Mouse (Mus musculus): ENCODE results near the gene Atp5s.

Atp5s gene

DNA sequence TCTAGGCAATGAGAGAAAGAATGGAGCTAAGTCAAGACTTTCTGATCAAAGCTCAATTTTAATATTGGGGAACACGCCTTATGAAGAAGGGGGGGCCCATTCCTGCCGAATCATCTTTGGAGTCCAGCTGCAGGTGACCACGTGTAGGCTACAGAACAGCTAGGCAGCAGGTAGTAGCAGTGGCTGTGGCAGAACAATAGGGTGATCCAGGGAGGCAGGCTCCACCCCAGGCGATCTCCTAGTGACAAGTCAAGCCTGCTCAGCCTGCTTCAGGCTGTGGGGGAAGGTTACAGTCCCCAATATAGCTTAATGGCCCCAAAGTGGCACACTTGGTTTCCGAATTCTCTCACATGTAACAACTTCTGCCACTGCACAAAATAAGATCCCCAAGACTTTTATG is 7.5 kb downstream of the Atp5s start:
- CTCF ChIA-PET, result no interaction called here

DNA sequence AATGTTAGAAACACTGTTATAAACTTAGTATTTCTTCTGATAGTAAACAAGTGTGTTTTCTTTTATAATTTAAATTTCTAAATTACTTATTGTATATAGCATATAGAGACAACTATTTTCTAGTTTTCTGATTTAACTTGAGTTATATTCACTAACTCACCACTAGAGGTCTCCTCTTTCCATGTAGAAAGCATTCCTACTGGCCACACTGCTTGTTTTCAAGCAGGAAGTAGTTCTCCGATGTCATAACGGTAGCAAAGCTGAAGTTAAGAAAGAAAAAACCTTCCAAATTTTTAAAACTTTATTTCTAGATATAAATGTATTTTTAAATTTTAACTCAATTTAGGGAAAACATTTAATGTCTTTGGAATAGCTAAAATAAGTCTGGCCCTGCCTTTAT is 8.8 kb downstream of the Atp5s start:
- CTCF ChIA-PET, result interaction anchor here (0.5 to 0.7 kb wide), 2 partner anchors 47 to 112 kb away, joined by 3 to 10 read pairs; no protein-coding TSS in a partner anchor

DNA sequence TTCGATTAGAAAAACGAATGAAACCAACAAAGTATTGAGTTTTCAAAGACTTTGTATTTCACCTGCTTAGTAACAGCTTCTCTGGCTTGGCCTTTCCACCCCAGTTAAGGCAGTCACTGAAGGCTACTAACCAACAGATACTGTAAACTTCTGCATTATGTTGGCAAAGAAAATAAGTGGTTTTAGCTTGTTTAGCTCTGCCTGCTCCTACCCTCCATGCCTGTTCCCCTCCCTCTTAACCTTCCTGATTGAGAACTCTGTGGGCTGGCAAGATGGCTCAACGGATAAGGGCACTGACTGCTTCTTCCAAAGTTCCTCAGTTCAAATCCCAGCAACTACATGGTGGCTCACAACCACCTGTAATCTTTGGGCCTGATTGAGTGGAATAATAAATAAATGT is 9.2 kb downstream of the Atp5s start:
- CTCF ChIA-PET, result interaction anchor here (0.5 to 0.7 kb wide), 2 partner anchors 47 to 111 kb away, joined by 3 to 10 read pairs; no protein-coding TSS in a partner anchor

DNA sequence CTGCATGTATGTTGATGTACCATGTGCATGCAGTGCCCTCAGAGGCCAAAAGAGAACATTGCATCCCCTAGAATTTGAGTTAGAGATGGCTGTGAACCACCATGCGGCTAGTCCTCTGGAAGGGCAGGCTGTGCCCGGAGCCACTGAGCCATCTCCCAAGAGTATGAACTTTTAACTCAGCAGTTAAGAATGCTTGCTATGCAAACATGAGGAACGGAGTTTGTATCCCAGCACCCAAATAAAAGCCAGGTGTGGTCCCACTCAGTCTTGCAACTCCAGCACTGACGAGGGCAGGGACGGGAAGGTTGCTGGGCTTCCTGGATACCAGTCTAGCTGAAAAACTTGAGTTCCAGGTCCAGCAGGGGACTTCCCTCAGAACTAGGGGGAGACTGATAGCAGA is 17.2 kb downstream of the Atp5s start:
- CTCF ChIA-PET, result no interaction called here

DNA sequence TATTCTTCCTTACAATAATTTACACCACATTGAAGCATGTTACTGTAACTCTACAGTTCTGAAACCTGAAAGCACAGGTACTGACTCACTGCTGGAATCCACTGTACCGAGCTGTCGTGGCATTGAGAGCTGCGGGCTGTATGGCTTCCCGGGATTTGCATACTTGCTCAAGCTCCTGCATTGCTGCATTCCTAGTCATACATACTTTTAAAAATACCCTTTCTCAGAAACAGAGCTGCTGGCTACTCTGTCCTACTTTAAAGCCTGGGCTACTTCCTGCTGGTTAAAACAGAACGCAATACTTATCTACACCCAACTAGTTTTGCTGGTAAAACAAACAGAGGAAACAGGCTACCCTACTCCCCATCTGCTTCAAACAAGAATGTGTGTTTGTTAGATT is 19.4 kb downstream of the Atp5s start:
- CTCF ChIA-PET, result no interaction called here

DNA sequence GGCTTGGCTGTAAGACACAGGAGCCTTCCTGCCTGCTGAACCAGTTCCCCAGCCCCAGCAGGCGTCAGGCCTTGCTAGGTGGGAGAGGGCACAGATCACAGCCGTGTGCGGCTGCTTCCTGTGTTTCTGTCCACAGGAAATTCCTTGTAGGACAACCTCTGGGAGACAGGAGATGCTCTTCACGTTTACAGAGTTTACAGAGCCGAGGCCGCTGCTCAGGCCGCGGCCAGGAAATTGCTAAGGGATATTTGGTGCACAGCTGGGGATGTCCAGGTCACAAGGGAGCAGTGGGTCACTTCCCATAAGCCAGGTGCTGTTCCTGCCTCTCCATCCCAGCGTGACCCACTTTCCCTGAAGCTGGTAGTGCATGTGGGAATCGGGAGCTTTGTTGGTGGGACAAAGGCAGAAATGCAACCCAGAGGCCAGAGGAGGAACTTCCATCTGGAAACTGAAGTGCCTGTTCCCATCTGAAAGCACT is 27.2 kb downstream of the Atp5s start:
- CTCF ChIA-PET, result no interaction called here

DNA sequence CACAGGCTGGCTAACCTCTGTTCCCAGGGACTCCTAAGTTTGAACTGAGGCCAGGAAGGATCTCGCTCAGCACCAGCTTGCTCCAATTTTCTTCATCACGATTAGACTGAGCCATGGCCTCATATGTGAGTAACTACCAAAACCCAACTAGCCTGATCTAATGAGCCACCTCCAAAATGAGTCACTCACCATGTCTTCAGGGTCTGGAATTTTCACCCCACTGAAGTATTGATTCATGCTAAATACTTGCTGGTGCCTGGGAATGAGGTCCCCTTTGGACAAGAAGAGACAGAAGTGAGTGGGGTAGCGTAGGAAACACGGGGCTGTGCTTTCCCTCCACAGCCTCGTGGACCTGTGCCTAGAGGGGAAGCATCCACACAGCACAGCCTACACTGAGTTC is 29.2 kb downstream of the Atp5s start:
- CTCF ChIA-PET, result interaction anchor here (0.7 kb wide), 1 partner anchor 382 kb away, joined by 3 read pairs; no protein-coding TSS in a partner anchor

DNA sequence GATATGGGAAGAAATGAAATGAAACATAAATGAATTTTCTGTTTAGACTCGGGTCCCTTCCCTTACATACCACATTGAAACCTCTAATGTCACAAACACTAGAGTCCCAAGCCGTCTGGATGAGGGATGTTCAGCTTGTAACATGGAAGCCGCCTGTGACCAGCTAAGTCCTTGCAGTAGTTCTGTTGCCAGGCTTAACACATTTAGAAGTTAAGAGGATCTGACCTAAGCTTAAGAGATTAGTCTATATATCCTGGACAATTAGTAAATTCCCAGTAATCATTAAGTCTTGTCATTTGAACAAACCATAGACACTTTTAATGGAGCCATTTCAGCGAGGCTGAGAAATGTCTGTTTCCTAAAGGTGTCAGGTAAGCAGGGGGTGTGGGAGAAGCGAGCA is 31.3 kb downstream of the Atp5s start:
- CTCF ChIA-PET, result no interaction called here

DNA sequence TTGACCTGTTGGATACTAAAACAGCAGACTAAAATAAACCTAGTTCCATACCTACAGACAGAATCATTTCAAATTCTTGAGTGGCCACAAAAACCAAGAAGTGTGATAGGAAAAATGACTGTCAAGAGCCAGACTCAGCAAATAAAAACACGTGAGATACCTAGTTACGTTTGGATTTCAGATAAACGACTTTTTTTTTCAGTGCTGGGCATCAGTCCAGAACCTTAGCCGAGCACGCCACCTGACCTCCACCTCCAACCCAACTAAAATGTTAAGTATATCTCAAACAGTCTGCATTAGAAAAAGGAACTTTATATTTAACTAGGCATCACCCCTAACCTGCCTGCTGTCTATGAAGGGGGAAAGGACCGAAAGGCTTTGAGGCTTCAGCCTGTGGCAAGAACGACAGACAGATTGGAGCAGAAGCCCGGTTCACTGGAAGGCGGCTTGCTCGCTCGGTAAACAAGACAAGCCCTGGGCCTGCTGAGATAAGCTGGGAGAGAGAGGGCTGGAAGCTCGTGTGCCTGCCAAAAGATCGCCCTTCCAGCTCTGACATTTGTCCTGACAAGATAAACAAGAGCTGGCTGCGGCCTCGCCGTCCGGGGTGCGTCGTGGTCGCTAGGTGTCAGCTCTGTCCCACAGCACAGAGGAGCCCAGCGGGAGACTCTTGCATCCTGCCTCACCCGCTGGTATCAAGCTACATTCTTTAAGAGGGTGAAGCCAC is 32.8 kb downstream of the Atp5s start:
- CTCF ChIA-PET, result interaction anchor here (1.1 to 1.2 kb wide), 2 partner anchors 31 to 76 kb away, joined by 3 to 5 read pairs; no protein-coding TSS in a partner anchor

DNA sequence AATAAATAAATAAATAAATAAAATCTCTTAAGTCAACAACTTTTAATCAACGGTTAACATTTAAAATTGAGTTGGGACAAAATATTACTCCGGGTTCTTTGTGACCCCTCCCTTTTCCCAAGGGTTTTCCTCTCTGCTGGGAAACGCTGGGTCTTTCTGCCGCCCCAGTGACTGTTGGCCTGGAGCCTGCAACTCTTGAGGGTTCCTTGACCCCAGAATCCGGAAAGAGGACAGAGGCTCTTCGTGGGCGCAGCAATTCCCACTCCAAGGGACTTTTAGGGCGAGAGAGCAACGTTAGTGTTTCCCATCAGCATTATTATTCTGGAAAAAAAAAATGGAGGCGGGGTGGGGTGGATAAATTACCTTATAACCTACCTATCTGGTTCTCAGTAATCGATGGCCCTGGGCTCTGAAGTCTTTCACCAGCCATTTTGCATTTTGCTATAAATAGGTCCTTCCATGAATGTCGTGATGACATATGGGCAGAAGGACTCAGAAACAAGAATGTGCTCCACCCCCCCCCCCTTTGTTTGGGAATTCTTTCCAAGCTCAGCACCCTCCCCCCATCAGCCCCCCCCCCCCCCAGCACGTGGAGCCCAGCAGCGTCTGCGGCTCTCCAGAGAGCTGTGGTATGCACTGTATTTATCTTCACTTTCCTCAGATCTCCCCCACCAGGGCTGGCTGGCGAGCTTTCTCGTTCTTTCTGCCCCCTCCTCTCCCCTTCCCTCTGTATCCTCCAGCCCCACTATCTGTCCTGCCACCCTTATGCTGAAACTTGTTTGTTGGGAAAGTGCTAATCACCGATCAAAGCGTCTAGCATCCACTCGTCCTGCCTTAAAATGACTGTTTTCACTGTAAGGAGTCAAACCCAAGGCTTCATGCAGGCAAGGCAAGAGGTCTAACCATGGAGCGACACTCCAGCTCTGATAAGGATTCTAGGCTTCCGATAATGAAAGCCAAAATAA is 33.8 kb downstream of the Atp5s start:
- CTCF ChIA-PET, result interaction anchor here (0.5 to 1.2 kb wide), 3 partner anchors 32 to 347 kb away, joined by 3 to 5 read pairs (median 3); no protein-coding TSS in a partner anchor

DNA sequence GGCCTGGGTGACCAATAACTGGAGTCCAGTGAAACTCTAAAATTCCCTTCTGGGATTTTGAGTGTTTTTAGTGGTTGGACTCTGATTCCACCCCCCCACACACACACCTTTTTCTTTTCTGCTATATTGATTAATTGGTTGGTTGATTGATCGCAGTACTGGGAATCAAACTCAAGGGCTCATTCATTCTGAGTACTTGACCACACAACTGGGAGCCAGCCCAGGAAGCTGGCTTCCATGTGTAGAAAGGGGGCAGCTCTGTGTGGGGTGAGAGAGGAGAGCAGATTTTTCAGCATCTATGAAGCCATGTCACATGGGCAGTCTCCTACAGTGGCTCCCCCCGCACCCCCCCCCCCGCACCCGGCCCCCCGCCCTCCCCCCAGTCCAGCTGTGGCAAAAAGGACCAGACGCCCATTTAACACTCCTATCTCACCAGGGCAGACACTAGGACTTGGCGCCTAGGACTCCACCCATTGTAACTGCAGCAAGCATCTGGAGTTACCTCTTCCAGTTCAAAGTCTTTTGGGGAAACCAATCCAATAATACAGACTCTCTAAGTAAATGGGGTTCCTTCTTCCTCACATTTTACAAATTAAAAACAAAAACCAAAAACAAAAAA is 34.6 kb downstream of the Atp5s start:
- CTCF ChIA-PET, result interaction anchor here (0.5 kb wide), 1 partner anchor 346 kb away, joined by 3 read pairs; no protein-coding TSS in a partner anchor

DNA sequence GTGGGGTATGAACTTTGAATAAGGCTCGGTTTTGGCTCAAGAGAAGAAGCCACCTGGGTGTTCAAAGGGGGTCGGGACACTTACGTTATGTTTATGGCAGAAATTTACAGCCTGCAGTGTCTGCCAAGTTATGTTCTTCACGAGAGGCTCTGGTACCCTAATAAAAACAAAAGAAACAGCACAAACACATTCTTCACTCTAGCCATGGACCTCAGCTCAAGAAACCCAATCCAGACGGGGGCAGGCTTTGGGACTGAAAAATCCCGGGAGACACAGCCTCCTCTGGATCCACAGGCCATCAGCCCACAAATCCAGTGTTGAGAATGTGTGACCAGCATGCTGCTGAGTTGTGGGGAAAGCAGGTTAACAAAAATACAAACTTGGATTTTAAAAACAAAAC is 35.3 kb downstream of the Atp5s start:
- CTCF ChIA-PET, result no interaction called here

DNA sequence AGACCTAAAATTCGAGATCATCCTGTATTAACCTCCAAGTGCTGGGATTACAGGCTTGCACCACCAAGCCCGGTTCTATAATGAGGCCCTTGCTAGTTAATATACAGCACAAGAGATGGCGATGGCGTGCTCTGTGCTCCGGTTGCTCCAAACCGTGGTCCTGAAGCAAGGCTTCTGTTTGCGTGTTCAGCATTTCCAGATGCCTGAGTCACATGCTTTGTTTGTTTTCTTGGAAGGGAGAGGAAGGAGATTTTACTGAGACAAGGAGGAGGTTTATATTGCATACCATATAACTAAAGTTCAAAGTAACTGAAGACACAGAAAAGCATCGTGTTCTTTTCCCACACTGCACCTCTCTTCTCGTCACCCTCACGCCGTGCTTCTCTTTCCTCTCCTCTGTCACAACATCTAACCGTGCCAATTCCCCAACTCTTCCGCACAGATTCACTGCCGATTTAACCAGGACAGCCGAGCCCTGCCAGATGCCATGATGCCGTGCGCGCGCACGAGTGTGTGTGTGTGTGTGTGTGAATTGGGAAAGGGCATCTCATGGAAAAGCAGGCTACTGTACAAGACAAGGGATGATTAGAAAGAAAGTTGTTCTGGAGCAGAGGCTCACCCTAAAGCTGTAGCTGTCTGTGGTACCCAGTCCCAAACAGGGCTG is 36.1 kb downstream of the Atp5s start:
- CTCF ChIA-PET, result interaction anchor here (0.7 kb wide), 1 partner anchor 109 kb away, joined by 4 read pairs; no protein-coding TSS in a partner anchor

DNA sequence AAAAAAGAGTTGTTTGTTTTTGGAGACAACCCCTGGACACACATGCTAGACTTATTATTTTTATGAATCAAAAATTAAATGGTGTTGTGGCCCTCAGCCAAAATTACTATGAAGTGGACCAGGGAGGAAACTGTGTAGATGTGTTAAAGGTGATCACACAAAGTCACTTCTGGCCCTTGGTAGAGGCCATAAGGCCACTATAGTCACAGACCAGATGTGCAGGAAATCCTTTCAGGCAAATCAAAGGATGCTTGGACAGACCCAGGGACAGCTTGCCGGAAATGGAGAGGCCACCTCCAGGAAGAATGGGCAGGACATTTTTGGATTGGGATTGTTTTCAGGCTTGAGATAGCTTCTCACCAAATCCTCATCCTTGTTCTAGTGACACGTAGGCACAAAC is 36.9 kb downstream of the Atp5s start:
- CTCF ChIA-PET, result interaction anchor here (0.7 kb wide), 1 partner anchor 109 kb away, joined by 4 read pairs; no protein-coding TSS in a partner anchor

DNA sequence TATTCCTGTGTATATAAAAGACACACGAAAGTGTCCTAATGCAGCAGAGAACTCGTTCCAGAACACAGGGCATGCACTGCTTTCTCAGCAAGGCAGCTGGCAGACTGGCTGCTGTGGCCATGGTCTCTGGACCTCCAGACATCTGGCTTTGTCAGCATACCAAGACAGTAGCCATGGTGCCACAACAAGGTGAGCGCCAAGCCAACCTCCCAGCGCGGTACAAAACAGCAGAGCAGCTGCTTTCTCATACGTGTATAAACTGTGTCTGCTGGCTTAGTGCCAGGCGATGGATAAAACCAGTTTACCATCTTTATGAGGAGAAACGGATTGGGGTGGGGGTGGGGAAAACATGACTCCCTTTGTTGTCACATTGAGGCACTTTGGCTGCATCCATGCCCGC is 40.8 kb downstream of the Atp5s start:
- CTCF ChIA-PET, result no interaction called here

DNA sequence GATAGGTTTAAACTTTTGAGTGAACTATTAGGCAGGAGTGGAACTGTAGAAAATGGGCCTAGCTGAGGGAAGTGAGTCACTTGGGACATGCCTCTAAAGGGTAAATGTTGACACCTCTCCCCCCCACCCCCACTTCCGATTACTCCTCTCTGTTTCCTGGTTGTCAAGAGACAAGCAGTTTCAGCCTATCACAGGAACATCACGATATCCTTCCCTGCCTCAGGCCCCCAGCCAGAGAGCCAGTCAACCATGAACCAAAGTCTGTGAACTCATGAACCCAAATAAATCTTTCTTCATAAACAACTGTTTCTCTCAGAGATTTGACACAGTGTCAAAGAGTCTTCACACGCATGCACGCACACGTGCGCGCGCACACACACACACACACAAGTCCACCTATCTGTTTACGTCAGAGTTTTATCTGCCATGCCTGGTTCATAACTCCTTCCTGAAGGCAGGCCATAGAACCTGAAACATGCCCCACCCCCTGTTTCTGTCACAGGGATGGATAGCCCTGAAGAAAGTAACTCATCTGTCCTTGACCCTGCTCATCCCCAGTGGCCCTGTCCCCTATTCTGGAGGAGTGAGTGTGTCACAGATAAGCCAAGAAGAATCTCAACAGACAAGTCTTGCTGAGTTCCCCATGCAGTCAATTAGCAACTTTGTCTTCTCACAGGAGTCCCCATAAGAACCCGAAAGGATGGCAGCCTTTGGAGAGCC is 41.6 kb downstream of the Atp5s start:
- CTCF ChIA-PET, result no interaction called here

DNA sequence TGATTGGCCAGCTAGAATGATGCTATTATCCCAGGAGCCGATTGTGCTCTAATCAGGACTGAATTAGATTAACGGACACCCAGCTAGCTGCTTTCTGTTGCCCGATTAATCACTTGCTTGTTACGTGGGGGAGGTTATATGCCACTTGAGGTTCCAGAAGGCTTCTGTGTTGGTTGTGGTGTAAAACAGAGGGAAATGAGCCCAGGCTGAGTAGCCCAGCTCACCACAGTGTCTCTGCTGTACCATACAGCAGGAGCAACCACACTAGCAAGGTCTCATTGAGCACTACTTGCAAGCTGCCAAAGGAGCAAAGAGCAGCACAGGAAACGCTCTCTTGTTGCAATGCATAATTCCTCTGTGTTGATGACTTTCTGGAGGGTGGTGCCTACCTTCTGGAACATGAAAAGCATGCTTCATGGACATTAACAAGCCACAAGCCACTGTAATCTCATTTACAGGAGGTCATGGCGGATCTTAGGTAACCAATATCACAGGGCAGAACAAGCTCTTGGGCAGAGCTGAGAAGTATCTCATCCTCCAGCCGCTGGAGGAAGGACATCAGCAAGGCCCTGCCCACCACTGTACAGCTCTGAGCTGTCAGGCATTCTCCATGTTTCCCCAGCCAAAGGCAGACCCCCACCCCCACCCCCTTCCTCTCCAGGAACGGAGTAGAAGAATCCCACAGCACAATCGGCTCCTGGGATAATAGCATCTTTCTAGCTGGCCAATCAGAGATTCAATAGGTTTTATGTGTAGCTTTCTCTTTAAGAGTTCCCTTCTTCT is 42.9 kb downstream of the Atp5s start:
- CTCF ChIA-PET, result no interaction called here

DNA sequence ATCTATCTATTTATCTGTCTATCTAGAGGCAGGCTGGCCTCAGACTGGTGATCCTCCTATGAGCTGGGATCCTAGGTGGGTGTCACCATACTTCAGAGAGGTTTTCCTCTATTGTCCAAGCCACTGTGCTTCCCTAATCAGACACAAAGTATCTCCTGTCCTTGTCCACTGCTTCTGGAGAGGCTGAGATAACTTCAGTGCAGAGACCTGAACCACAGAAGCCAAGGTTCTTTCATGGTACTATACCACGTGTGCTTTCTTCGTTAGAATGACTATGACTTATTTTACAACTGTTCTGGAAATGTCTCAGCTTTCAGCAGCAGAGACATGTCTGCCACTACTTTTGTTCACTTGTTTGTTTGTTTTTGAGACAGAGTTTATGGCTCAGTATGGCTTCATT is 44.1 kb downstream of the Atp5s start:
- CTCF ChIA-PET, result no interaction called here

DNA sequence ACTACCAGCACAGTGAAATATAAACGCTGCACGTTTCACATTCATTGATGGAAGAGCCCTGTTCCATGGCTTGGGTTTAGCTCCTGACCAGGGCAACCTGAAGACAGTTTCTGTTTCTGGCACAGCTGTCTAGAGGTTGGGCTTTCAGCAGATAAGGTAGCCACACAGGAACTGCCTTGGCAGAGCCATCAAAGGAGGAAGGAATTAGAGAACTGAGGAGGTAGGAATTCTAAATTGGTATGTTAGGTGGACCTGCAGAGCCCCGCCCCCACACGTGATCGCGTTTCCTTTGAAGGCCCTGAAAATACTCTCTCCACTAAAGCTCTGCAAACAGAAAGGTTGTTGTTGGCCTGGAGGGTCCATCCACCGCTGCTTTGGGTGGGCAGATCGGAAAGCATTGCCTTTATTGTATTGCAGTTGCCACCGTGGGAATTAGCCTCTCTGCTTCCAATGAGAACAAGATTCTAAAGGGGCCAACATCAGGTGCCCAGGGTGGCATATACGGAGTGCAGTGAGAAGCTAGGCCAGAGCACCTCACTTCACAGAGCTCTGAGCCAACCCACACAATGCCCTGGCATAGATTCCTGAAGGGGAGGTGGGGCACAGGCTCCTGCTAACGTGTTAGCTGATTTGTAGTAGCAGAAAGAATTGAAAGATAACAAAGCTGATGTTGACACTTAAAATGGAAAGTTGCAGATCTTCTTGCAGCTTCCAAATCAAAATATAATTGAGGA is 52.0 kb downstream of the Atp5s start:
- CTCF ChIA-PET, result no interaction called here

Data from spleen, embryonic (tissue).